Mouse (Mus musculus) Muller cell, postnatal 12 days (primary cell): Measurements from ENCODE around the gene Pigx.

ENCODE experiments used
- DNase-seq: peaks from one replicate; pipeline ENCODE4 v3.0.0-alpha.2; 2015; ENCODE audit errors: inconsistent ontology term

Pigx gene

GRCm38 (mm10) chr16:32099638-32100150 lies at the start of gene Pigx, which contains the start of gene Cep19:
Gene Pigx (minus strand): TSS chr16:32099740.
Gene Cep19 (plus strand): TSS chr16:32099800.
- peak; percentile 97 for DNase-seq

GRCm38 (mm10) chr16:32147589-32148207 lies 48.2 kb upstream of the Pigx start:
- peak; percentile 7 for DNase-seq

- DNase-seq = no peak
These were observed 45.1 kb upstream of the Pigx start for GRCm38 (mm10) chr16:32144592-32144991.

GRCm38 (mm10) chr16:32143766-32144165 lies 44.2 kb upstream of the Pigx start:
- DNase-seq = no peak

DNA sequence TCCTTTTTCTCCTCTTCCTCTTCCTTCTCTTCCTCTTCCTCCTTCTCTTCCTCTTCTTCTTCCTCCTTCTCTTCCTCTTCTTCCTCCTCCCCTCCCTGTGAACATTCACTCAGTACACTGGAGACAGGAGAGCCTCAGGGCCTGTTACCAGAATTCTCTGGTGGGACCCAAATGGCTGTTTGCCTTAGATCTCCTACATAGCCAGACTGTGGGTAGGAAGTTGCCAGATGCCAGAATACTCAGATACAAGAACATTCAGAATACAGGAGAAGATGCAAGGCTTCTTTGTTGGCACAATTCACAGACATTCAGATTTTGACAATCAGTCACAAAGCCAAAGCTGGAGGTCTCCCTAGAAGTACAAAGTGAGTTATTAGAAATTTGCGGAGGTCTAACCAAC lies 39.4 kb upstream of the Pigx start:
- no peak for DNase-seq

- no peak for DNase-seq
These were observed 36.4 kb upstream of the Pigx start for GRCm38 (mm10) chr16:32135842-32136357.

DNA sequence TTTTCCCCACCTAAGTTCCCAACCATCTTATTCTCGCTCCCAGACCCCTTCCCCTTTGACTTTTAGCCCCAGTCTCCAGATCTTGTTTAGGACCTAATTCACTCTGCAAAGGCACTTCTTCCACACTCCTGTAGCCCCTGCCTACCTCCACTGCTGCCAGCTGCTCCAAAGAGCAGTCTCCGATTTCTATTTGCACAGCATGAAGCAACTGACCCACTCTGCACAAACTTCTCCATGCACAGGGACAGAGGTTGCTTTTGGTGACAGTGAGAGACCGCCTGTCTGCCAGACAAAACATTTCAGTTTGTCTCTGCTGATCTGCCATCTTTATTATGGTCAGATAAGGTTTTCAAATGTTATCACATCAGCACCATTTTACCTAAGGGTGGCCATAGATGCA lies 33.6 kb upstream of the Pigx start:
- DNase-seq = no peak

GRCm38 (mm10) chr16:32130190-32130826 lies 30.8 kb upstream of the Pigx start:
- DNase-seq = no peak

DNA sequence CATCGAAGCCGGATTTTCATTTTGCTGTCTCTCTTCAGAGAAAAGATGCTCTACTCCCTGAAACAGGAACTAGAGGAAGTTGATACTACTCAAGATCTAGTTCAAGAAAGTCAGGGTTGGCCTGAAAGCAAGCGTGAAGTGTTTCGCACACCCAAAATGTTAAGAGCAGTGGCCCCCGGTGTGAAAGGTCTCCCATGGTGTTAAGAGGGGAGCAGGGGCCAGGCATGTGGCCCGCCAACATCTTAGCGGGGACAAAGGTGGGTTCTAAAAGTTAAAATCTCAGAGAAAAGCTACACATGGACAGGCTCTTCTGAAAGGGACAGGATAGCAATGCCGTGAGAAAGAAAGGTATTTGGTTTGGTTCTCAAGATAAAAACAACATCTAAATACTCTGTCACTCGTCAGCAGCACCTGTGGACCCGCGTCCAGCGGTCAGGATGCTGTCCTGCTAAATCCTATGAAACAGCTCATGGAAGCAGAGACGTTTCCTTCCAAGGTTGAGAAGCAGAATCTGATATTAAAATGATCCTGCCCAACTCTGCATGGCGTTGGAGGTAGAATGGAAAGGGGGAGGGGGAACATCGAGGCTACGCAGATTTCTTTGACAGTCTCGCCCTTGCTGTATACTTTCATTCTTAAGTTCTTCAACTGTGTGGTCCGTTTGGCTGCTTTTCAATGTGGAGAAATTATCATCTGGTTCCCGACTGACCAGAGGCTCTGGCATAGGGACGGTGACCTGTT lies 30.1 kb upstream of the Pigx start:
- DNase-seq = no peak

DNA sequence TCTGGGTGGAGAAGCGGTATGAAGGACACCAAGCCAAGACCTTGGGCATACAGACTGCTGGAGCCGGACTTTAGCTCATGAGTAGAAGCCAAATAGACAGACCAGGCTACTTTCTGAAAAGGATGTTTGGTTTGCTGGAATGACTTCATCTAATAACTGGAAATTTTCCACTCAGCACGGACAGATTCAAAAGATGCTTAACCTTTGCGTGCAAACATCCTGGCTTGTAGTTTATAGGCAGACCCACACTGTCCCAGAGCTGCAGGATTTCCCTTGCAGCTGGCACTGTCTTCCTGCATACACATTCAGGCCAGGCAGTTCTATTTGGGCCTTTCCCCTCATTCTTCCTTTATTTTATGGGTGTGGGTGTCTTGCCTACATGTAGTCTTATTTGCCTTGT lies 27.5 kb upstream of the Pigx start:
- no peak for DNase-seq

GRCm38 (mm10) chr16:32125364-32125763 lies 25.8 kb upstream of the Pigx start:
- DNase-seq = no peak

- no peak for DNase-seq
These were observed 25.1 kb upstream of the Pigx start for GRCm38 (mm10) chr16:32124444-32125335.

DNA sequence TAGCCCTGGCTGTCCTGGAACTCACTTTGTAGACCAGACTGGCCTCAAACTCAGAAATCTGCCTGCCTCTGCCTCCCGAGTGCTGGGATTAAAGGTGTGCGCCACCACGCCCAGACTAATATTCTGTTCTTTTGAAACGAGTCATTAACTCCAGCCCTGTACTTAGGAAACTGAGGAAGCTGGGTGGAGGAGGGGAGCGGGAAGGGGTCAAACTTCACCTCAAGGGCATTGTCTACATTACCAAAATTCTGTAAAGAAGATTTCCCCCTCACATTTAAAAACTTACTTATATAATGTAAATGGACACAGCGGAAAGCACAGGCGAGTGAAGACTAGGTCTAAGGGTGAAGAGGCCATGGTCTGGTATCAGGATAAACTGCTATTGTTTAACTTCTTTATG lies 24.5 kb upstream of the Pigx start:
- no peak for DNase-seq

- DNase-seq = no peak
These were observed 20.9 kb upstream of the Pigx start for GRCm38 (mm10) chr16:32120454-32120853.

- no peak for DNase-seq
These were observed 16.6 kb upstream of the Pigx start for GRCm38 (mm10) chr16:32116186-32116585.

GRCm38 (mm10) chr16:32115781-32116180 lies 16.2 kb upstream of the Pigx start:
- no peak for DNase-seq

DNA sequence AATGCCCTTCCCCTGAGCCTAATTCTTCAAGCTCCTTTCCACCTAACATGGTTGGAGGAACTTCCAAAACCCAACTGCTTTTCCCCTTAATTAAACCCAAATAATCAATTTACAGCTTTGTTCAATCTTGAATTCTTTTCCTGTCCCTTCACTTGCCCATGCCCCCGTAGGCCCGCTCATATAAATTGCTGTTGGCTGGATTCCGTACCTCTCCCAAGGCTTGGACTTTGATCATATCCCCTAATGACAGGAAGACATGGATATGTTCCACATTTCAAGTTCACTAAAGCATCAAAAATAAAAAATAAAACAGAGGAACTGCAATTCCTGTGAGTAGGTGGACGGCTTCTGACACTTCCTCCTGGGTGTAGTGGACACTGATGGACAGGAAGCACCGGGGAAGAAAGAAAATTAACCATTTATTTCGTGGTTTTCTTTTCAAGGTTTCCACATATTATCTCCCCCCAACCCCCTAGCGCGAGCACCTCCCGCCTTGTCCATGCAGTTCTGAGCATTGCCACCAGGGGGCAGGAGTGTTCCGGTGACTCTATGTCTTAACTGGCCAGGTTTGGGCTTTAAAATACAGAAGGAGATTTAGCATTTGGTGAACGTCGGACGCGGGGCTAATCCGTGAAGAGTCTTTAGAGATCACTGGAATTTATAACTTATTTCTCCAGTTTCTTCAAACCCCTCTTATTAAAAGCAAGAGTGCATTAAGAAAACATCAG lies 15.6 kb upstream of the Pigx start:
- DNase-seq = peak; percentile 65

- DNase-seq = no peak
These were observed 14.9 kb upstream of the Pigx start for GRCm38 (mm10) chr16:32114406-32114805.

GRCm38 (mm10) chr16:32113541-32114218 lies 14.1 kb upstream of the Pigx start:
- no peak for DNase-seq
